Mouse (Mus musculus) hindbrain, embryonic 11.5 days (tissue): ENCODE data around the gene Mre11a. TPM values are rescaled to one million over a fixed set of nuclear protein-coding genes. Genes with fewer than 3 reads are reported as not detected.

ENCODE experiments used
- ATAC-seq: fragments of 200-750 bp; cut with Nextera tagmentation; 2 replicates; pipeline ENCODE4 v1.8.0; 2017; ENCODE audit warnings: mild to moderate bottlenecking, moderate TSS enrichment, moderate library complexity; ENCODE audit not compliant: low FRiP score
- DNase-seq: peaks from one replicate; pipeline ENCODE4 v3.0.0-alpha.2; 2015; ENCODE audit warnings: low spot score
- H3K27ac ChIP-seq: fragments of 300-500 bp; sonication (generic); 2 replicates; pipeline ENCODE4 v1.5.1; 2014; ENCODE audit warnings: mild to moderate bottlenecking, low read depth, low read length
- H3K27me3 ChIP-seq: fragments of 300-500 bp; sonication (generic); 2 replicates; pipeline ENCODE4 v1.6.1; 2014; ENCODE audit warnings: mild to moderate bottlenecking, low read length, moderate library complexity, mixed read lengths; ENCODE audit not compliant: control insufficient read depth, insufficient read depth
- H3K36me3 ChIP-seq: fragments of 300-500 bp; sonication (generic); 2 replicates; pipeline ENCODE4 v1.6.1; 2014; ENCODE audit warnings: mild to moderate bottlenecking, low read length, moderate library complexity, mixed read lengths; ENCODE audit not compliant: control insufficient read depth, insufficient read depth
- H3K4me1 ChIP-seq: fragments of 300-500 bp; sonication (generic); replicated peaks from 2 replicates; pipeline ENCODE4 v1.6.1; 2014; ENCODE audit warnings: low read length, mixed read lengths; ENCODE audit not compliant: control insufficient read depth, insufficient read depth
- H3K4me2 ChIP-seq: fragments of 300-500 bp; sonication (generic); replicated peaks from 2 replicates; pipeline ENCODE4 v1.6.1; 2014; ENCODE audit warnings: mild to moderate bottlenecking, low read depth, low read length
- H3K4me3 ChIP-seq: fragments of 300-500 bp; sonication (generic); 2 replicates; pipeline ENCODE4 v1.5.1; 2014; ENCODE audit warnings: low read depth, low read length
- H3K9ac ChIP-seq: fragments of 300-500 bp; sonication (generic); 2 replicates; pipeline ENCODE4 v1.6.1; 2014; ENCODE audit warnings: low read depth, low read length
- H3K9me3 ChIP-seq: fragments of 300-500 bp; sonication (generic); 2 replicates; pipeline ENCODE4 v1.6.1; 2016; ENCODE audit warnings: low read length; ENCODE audit not compliant: control insufficient read depth
- WGBS: fragments of 180-500 bp; shearing (Covaris S2); extraction: QIAGEN DNeasy Blood & Tissue Kit; methylation state at CpG from one replicate; pipeline ENCODE4 v1.1.7; 2014; 5-methylcytosine and 5-hydroxymethylcytosine counted together
- polyA plus RNA-seq: library from polyadenylated mRNA; unstranded; fragments of >200 nt; fragmentation: Nextera tagmentation; extraction: Ambion mirVana; gene quantifications from 2 replicates; pipeline ENCODE4 v1.2.1, GENCODE M21; 2014

Gene Mre11a
- polyA plus RNA-seq, 1 experiment from 2014 or later: 35.7 TPM

GRCm38 (mm10) chr9:14885954-14886353 lies 101.5 kb downstream of the Mre11a start:
- ATAC-seq: no peak

More at GRCm38 (mm10) chr9:14885954-14886353, 101.5 kb downstream of the Mre11a start:
- Histone ChIP-seq H3K27ac (no peak overlapping the region), H3K27me3 (no peaks in the 10 kb centered on the region), H3K4me3 (no peak overlapping the region), H3K4me2 (no peak overlapping the region), H3K36me3 (no peaks in the 10 kb centered on the region), H3K9ac (no peak overlapping the region), H3K4me1 (no peaks in the 10 kb centered on the region), H3K9me3 (no peaks in the 10 kb centered on the region)
- no peak for DNase-seq
- WGBS: 88% methylated on average over 1 of the region's 1 CpGs

Other genes with a start within 250 kb of the Mre11a start
- 15.7 and 17.9 TPM in 2 replicates for gene Amotl1, start 139.6 kb upstream of the Mre11a start, polyA plus RNA-seq
- gene Piwil4, start 43.9 kb upstream of the Mre11a start, polyA plus RNA-seq: 0.62 and 0.77 TPM in 2 replicates
- gene Fut4, start 32.3 kb upstream of the Mre11a start, polyA plus RNA-seq: 1.5 and 2.4 TPM in 2 replicates
- 5.5 and 5.9 TPM in 2 replicates for gene 1700012B09Rik, start 13.6 kb upstream of the Mre11a start, polyA plus RNA-seq
- gene Ankrd49, start 202 bp downstream of the Mre11a start, polyA plus RNA-seq: 56.1 and 59.2 TPM in 2 replicates
- gene Gpr83, start 75.6 kb downstream of the Mre11a start, polyA plus RNA-seq: 1.7 and 1.8 TPM in 2 replicates
- gene Izumo1r, start 119.3 kb downstream of the Mre11a start, polyA plus RNA-seq: not detected in 2 replicates